Mouse (Mus musculus) frontal cortex, adult (tissue): Measurements from ENCODE around the gene Notch2.
A peak's percentile ranks its signal among the peaks of the same experiment; 100 is the strongest.

Experiments used
- ATAC-seq: cut with Nextera tagmentation; 2 replicates; pipeline ENCODE4 v1.9.2; 2017; ENCODE audit warnings: mild to moderate bottlenecking, moderate library complexity, mixed read lengths; ENCODE audit not compliant: low TSS enrichment

The Notch2 gene

DNA sequence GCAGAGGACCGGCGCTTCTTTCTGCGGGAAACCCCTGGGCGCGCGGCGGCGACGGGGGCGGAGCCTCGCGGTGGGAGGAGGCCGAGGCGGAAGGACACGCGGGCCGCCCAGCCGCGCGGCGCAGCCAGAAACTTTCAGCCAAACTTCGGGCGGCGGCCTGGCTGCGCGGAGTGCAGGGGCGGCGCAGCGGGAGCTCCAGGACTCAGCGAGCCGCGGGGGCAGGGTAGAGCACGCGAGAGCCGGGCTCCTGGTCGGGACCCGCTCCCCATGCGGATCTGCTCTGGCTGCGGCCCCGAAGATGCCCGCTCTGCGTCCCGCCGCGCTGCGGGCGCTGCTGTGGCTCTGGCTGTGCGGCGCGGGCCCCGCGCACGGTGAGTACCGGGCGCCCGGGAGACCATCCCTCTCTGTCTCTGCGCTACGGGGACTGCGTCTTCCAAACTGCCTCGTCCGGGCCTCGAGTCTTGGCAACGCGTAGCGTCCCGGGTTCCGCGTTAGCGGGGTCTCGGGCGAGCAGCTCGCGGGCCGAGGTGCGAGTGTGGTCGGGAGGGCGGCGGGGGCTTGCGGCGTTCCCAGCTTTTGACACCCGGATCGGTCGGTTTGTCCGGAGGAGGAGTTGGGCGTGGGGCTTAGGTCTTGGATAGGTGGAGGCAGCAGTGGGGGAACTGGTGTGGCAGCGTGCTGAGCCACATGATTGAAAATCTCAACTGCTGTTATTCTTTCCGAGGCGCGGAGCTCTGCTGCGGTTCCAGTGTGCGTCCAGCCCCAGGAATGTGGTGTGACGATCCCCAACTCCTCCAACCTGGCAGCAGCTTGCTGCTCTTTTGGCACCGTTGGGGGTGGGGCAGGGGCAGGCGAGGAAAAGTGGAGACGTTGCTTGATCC is at the start of gene Notch2:
Gene Notch2 (plus strand): TSS at position 127 of the 881 bp plus-strand sequence.
- peak; percentile 92 for ATAC-seq

DNA sequence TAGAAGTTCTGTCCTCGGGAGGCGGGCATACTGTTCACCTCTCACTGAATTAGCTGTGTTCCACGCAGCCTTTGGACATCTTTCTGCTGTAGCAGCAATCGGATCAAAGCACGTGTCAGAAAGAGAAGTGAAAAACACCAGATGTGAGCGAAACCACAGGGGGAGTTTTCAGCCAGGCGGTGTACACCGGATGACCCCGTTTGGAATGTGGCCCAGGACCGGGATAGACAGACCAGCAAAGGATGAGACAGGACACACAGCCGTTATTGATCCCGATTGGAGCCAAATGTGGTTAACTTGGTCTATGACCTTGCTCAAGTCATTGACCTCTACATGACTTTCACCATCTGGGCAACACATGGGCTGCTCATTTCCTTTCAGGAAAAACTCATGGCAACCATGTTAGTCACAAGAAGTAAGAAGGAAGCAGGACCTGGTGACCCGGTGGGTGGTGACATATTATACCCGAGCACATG is 48.4 kb upstream of the Notch2 start:
- no peak for ATAC-seq

GRCm38 (mm10) chr3:97967627-97968026 is 45.7 kb upstream of the Notch2 start:
- ATAC-seq, result no peak

- ATAC-seq, result no peak
Measured at GRCm38 (mm10) chr3:97968191-97968590, 45.1 kb upstream of the Notch2 start.

GRCm38 (mm10) chr3:97969019-97969418 is 44.3 kb upstream of the Notch2 start:
- ATAC-seq, result no peak

DNA sequence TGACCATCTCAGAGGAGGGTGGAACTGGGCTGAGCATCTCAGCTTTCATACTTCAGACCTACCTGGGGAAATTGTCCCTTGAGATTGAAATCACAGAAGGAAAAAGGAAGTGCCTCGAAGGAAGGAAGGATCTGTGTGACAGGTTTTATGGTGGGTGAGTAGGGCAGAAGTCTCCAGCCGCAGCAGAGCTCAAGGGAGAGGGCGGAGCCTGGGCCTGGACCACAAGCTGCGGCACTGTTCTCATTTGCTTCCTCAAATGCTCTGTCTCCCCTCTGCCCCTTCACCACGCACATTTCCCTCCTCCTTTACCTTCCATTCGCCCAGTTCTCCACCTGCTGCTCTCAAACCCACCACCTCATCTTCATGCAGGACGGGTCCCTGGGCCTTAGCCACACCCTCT is 42.2 kb upstream of the Notch2 start:
- ATAC-seq, result no peak

DNA sequence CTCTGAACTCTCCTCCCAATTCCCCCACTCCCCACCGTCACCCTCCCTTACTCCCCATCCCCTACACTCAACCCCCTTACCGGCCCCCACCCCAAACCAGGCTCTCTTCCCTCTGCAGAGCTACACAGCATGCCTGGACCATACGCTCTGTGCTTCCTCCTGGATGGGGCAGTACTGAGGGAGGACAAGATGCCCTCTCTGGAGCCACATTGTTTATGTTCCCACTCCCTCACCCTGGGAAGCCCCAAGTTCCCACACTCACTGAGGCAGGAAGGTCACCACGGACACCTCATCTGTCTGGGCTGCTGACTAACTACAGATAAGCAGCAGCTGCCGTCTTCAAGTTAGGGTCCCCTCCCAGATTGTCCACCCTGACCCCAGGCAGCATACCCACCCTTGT is 41.1 kb upstream of the Notch2 start:
- no peak for ATAC-seq

DNA sequence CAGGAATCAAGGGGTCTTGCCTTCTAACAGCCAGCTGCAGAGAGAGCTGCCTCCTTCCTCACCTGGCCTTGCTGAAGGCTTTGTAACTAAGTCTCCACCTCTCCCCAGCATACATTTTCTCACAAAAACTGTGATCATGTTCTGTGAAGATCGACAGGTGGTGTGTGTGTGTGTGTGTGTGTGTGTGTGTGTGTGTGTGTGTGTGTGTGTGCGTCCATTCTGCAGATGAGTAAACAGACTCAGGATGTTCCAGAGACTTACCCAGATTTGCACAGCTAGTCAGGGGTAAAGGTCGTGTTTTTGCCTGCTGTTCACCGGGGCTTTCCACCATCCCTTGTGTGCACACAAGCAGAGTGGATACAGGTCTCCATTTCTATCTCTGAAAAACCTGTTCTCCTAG is 40.6 kb upstream of the Notch2 start:
- no peak for ATAC-seq

GRCm38 (mm10) chr3:97973306-97973705 is 40.0 kb upstream of the Notch2 start:
- no peak for ATAC-seq

DNA sequence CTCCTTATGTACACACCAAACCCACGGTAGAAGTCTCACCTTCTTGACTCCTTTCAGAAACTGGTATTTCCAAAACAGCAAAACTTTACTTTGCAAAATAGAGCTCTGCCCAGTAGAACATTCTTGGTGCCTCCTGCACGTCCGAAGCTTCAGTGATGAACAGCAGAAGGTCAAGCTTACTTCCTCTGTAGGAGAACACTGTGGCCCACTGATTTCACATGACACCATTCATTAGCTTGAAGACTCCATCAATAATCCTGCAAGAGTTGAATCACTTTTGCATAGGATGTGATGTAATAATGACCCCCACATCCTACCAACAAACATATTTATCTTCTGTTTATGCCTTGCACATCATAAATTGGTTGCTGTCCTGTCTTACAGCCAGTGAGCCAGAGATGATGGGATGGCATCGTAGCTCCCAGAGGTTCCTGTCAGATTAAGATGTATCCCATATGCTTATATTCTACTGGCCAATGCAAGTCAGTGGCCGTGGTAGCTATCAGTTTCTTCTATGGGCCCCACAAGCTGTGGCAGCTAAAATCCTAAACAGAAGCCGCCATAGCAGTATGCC is 39.0 kb upstream of the Notch2 start:
- no peak for ATAC-seq

- ATAC-seq, result no peak
Measured at GRCm38 (mm10) chr3:97976706-97977105, 36.6 kb upstream of the Notch2 start.

DNA sequence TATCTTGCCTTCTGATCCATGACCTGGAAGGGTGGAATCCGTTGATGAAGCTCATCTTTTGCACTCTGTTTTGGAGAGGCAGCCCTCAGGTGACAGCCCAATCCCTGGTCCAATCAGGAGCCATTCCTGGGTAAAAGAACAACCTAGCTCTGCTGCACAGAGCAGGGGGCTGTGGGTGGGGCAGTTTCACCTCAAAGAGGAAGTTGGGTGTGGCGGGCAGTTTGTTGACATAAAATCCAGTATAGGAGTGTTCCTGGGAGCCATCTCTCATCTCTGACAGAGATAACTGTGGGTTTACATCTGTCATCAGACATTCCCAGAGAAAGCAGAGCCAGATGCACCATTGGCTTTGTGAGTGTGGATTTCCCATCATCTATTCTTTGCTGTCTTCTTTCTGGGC is 34.6 kb upstream of the Notch2 start:
- no peak for ATAC-seq

DNA sequence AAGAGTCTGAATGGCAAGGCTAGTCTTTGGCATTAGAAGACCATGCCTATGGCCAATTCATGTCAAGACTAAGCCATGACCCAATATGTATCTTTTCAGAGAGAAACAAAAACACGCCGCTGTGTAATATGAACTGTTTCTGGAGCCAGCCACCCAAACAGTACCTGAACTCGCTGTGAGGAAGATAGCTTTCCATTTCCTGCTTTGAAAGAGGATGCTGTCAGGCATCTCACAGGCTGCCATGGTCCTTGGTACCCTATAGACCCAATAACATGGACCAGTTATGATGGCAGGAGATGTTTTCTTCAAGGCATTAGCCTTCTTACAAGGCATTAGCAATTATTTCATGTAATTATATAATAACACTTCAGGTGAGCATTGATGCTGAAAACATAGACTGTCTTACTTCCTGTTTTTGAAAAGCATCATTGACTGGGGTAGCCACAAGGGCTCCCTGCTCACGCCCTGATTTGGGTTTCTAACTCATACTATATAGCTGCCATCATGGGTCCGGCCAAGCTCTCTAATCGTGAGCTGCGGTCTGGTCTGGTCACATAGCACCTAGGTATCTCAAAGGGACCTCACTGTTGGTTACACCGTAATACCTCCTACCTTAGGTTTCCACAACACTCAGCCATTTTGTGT is 32.5 kb upstream of the Notch2 start:
- no peak for ATAC-seq

DNA sequence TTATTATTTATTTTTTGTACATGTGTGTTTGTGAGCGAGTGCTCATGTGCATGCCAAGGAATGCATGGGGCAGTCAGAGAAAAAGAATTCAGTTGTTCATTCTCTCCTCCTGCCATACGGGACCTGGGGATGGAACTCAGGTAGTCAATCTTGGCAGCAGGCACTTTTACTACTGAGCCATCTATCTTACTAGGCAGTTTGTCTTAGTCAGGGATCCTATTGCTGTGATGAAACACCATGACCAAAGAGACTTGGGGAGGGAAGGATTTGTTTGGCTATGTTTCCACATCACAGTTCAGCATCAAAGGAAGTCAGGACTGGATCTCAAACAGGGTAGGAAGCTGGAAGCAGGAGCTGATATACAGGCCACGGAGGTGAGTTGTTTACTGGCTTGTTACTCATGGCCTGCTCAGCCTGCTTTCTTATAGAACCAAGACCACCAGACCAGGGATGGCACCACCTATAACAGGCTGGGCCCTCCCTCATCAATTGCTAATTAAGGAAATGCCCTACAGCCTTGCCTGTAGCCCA is 31.9 kb upstream of the Notch2 start:
- ATAC-seq, result no peak

DNA sequence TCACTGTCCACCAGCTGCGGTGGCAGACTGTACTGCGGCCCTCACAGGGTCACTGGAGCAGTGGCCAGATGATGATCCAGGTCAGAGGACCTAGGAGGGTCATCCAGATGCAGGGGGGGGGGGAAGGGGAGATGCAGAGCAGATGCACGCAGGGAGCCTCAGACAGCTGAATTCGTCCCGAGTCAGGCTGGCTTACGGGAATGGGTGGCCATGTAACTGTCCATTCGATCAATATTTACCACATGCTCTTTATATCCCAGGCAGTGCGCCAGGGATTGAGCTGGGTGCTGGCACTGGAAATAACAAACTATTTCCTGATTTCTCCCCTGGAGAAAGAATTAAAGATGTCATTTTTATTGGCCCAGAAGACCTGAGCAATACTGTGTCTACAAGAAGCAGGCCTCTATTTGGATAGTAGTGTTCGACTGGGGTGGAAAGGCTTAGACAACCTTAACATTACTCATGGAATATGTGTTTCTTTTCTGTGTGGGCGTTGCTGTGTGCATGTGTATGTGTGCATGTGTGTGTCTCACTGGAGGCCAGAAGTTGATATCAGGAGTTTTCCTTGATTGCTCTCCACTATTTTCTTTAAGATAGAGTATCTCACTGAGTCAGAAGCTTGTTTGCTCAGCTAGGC is 28.3 kb upstream of the Notch2 start:
- no peak for ATAC-seq

- ATAC-seq, result no peak
Measured at GRCm38 (mm10) chr3:97985691-97986090, 27.6 kb upstream of the Notch2 start.

DNA sequence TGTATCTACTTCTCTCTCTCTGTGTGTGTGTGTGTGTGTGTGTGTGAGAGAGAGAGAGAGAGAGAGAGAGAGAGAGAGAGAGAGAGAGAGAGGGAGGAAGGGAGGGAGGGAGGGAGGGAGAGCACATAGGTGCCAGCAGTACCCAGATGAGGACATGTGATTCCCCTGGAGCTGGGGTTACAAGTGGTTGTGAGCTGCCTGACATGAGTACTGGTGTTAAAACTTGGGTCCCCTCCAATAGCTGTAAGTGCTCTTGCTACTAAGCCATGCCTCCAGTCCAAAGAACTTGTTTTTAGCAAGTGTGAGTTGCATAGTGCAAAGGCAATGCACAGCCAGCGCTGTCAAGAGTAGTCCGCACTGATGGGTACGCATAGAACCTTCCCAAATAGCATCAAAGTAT is 26.2 kb upstream of the Notch2 start:
- no peak for ATAC-seq

DNA sequence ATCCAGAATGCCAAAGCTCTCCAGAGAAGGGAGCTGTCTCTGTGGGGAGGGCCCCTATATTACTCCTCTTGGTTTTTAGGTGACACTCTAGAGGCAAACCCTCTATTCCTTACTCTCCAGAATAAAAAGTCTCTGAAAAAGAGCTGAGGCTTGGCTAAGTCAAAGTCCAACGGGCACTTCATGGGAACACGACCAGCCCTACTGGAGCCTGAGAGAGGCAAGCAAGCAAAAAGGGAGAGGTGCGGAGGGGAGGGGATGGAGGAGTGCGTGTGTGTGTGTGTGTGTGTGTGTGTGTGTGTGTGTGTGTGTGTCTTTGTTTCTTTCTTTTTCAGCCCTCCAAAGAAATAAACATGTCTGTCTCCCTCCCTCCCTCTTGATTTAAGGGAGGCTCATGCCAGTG is 24.6 kb upstream of the Notch2 start:
- no peak for ATAC-seq

GRCm38 (mm10) chr3:97990576-97990975 is 22.8 kb upstream of the Notch2 start:
- ATAC-seq, result no peak

GRCm38 (mm10) chr3:97992289-97992688 is 21.0 kb upstream of the Notch2 start:
- no peak for ATAC-seq

DNA sequence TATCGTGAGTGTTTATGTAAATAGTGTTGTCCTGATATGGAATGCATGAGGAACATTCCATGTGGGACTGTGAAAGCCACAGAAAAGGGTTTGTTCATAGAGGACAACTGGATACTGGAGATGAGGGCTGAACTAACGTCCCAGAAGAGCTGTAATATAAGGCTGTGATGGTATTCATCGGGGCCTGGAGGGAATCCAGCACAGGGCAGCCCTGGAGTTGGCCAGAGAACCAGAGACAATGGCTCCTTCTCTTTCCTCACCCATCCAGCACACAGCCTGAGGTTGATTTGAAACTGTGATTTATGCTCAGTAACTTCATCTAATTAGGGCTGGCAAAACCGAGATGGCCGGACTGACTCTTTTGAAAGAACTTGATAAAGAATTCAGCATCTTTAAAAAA is 20.1 kb upstream of the Notch2 start:
- no peak for ATAC-seq

- ATAC-seq, result no peak
Measured at GRCm38 (mm10) chr3:97993920-97994545, 19.3 kb upstream of the Notch2 start.
